Mouse (Mus musculus) heart, adult 2 months (tissue): ENCODE results near the gene Zfpm1. TPM values are rescaled to one million over a fixed set of nuclear protein-coding genes. Genes with fewer than 3 reads are reported as not detected.
A peak's percentile ranks its signal among the peaks of the same experiment; 100 is the strongest.

Source experiments
- DNase-seq, 2 experiments: peaks; one replicate each; pipeline ENCODE4 v3.0.0; 2021
- H3K27ac ChIP-seq: fragments of 200-600 bp; 2 replicates; pipeline ENCODE4 v1.8.1; 2022
- H3K27me3 ChIP-seq: fragments of 200-500 bp; 2 replicates; pipeline ENCODE4 v1.6.1; 2012; ENCODE audit warnings: mild to moderate bottlenecking, low read length, inconsistent platforms, mixed read lengths; ENCODE audit not compliant: control insufficient read depth, insufficient read depth
- H3K36me3 ChIP-seq: fragments of 200-500 bp; 2 replicates; pipeline ENCODE4 v1.6.1; 2012; ENCODE audit warnings: low read length, inconsistent platforms; ENCODE audit not compliant: control insufficient read depth, insufficient read depth
- H3K4me1 ChIP-seq: fragments of 200-500 bp; 2 replicates; pipeline ENCODE4 v1.6.1; 2011; ENCODE audit warnings: low read length; ENCODE audit not compliant: control insufficient read depth, insufficient read depth
- H3K4me3 ChIP-seq: fragments of 200-600 bp; 2 replicates; pipeline ENCODE4 v1.8.1; 2022
- H3K79me2 ChIP-seq: fragments of 200-500 bp; replicated peaks from 2 replicates; pipeline ENCODE4 v1.6.1; 2012; ENCODE audit warnings: mild to moderate bottlenecking, inconsistent platforms, low read length, moderate library complexity, mixed read lengths; ENCODE audit not compliant: control insufficient read depth, insufficient read depth
- H3K9ac ChIP-seq: fragments of 200-500 bp; 2 replicates; pipeline ENCODE4 v1.6.1; 2012; ENCODE audit warnings: low read depth, mild to moderate bottlenecking, control low read depth, inconsistent platforms, low read length, mixed read lengths
- CTCF ChIP-seq: fragments of 200-600 bp; IDR thresholded peaks from 2 replicates; pipeline ENCODE4 v1.8.1; 2022; ENCODE audit warnings: antibody characterized with exemption, mild to moderate bottlenecking, moderate library complexity
- EP300 ChIP-seq: fragments of 200-500 bp; IDR thresholded peaks from 2 replicates; pipeline ENCODE4 v1.6.1; 2011; ENCODE audit warnings: low read depth, low read length, control low read depth; ENCODE audit not compliant: insufficient read depth
- POLR2A ChIP-seq: fragments of 200-500 bp; IDR thresholded peaks from 2 replicates; pipeline ENCODE4 v1.6.1; 2011; ENCODE audit warnings: mild to moderate bottlenecking, low read depth, low read length, control low read depth; ENCODE audit not compliant: insufficient read depth
- WGBS: fragments of 180-500 bp; shearing (Covaris S2); methylation state at CpG from one replicate; pipeline ENCODE4 v1.1.7; 2018; 5-methylcytosine and 5-hydroxymethylcytosine counted together
- intact Hi-C: fragments of 180-260 bp; cut with DNase I; formaldehyde crosslinking; loops from one replicate; pipeline ENCODE4 v1.15.1; 2025
- polyA plus RNA-seq: library from polyadenylated mRNA; depleted of rRNA; stranded (reverse); fragments of >200 nt; gene quantifications from 2 replicates; pipeline ENCODE4 v1.2.3, GENCODE M21; 2012
- total RNA-seq, 2 experiments: library from RNA; stranded (reverse); gene quantifications; 2 replicates each; pipeline ENCODE4 v1.2.3; 2021

The Zfpm1 gene
- total and polyA plus RNA-seq, 3 experiments, result 20.9 to 24.6 (median 21.2) TPM

GRCm38 (mm10) chr8:122277204-122277995 is 4.5 kb upstream of the Zfpm1 start:
- H3K4me3 ChIP-seq, result no peak overlapping the region
- no peak overlapping the region for H3K9ac ChIP-seq
- no peak for DNase-seq
- no peaks in the 10 kb centered on the region for H3K27me3 ChIP-seq
- H3K27ac ChIP-seq, result no peak overlapping the region; the same call in 1 of the 2 replicates
- peak; percentile 57 for TF ChIP-seq CTCF
- TF ChIP-seq POLR2A, result no peak
- intact Hi-C loops, result no loop called here
- H3K4me1 ChIP-seq, result peaks cover 4% of the 10 kb centered on the region
- no peaks in the 10 kb centered on the region for H3K36me3 ChIP-seq
- no peaks in the 10 kb centered on the region for H3K79me2 ChIP-seq
- WGBS, result 51% methylated on average over 18 of the region's 18 CpGs

GRCm38 (mm10) chr8:122280156-122280555 is 1.8 kb upstream of the Zfpm1 start:
- peaks cover 7% of the 10 kb centered on the region for H3K4me1 ChIP-seq
- H3K36me3 ChIP-seq, result no peaks in the 10 kb centered on the region
- DNase-seq, result no peak
- intact Hi-C loops, result loop anchor here (5.0 kb wide), 1 partner anchor 162 kb away; the partner anchor contains the start of gene Mvd
- H3K79me2 ChIP-seq, result 0 out of 2 replicates have a peak, but pooled peaks cover 2% of the 10 kb centered on the region
- no peaks in the 10 kb centered on the region for H3K27me3 ChIP-seq
- no peak overlapping the region for H3K9ac ChIP-seq
- TF ChIP-seq CTCF (peak; percentile 36), POLR2A (no peak)
- H3K4me3 ChIP-seq, result no peak overlapping the region
- H3K27ac ChIP-seq, result no peak overlapping the region; the same call in 1 of the 2 replicates
- WGBS, result 55% methylated on average over 4 of the region's 4 CpGs

GRCm38 (mm10) chr8:122280588-122281316 is 1.2 kb upstream of the Zfpm1 start:
- no peaks in the 10 kb centered on the region for H3K36me3 ChIP-seq
- 0 out of 2 replicates have a peak, but pooled peaks cover 2% of the 10 kb centered on the region for H3K79me2 ChIP-seq
- H3K27me3 ChIP-seq, result no peaks in the 10 kb centered on the region
- peak overlapping the region; percentile 86 for H3K27ac ChIP-seq
- peak overlapping the region; percentile 42 for H3K4me3 ChIP-seq
- H3K4me1 ChIP-seq, result peaks cover 11% of the 10 kb centered on the region
- DNase-seq, result no peak
- intact Hi-C loops, result loop anchor here (5.0 kb wide), 1 partner anchor 162 kb away; the partner anchor contains the start of gene Mvd
- WGBS, result 17% methylated on average over 20 of the region's 20 CpGs
- no peak for TF ChIP-seq POLR2A
- no peak for TF ChIP-seq CTCF
- no peak for TF ChIP-seq EP300
- H3K9ac ChIP-seq, result peak overlapping the region; percentile 25

- under 1% methylated on average over 47 of the region's 47 CpGs for WGBS
- 0 out of 2 replicates have a peak, but pooled peaks cover 2% of the 10 kb centered on the region for H3K79me2 ChIP-seq
- peak overlapping the region; percentile 86 for H3K27ac ChIP-seq
- 0 out of 2 replicates have a peak, but pooled peaks have one; percentile 8 for TF ChIP-seq EP300
- TF ChIP-seq POLR2A, result peak; percentile 82
- no peak for TF ChIP-seq CTCF
- H3K36me3 ChIP-seq, result no peaks in the 10 kb centered on the region
- DNase-seq, result peak; percentile 100
- peaks cover 11% of the 10 kb centered on the region for H3K4me1 ChIP-seq
- H3K9ac ChIP-seq, result peak overlapping the region; percentile 68
- intact Hi-C loops, result loop anchor here (5.0 kb wide), 1 partner anchor 161 kb away; the partner anchor contains the start of gene Mvd
- peak overlapping the region; percentile 42 for H3K4me3 ChIP-seq
- no peaks in the 10 kb centered on the region for H3K27me3 ChIP-seq
Measured at GRCm38 (mm10) chr8:122281317-122282034, 465 bp upstream of the Zfpm1 start.

- H3K79me2 ChIP-seq, result 0 out of 2 replicates have a peak, but pooled peaks cover 3% of the 10 kb centered on the region
- peak overlapping the region; percentile 70 for H3K9ac ChIP-seq
- H3K27ac ChIP-seq, result peak overlapping the region; percentile 91
- intact Hi-C loops, result loop anchor here (5.0 kb wide), 1 partner anchor 160 kb away; the partner anchor contains the start of gene Mvd
- DNase-seq, result peak; percentile 58 to 65
- H3K4me3 ChIP-seq, result peak overlapping the region; percentile 70
- WGBS, result under 1% methylated on average over 70 of the region's 70 CpGs
- H3K4me1 ChIP-seq, result peaks cover 11% of the 10 kb centered on the region
- H3K36me3 ChIP-seq, result no peaks in the 10 kb centered on the region
- no peak for TF ChIP-seq EP300
- no peak for TF ChIP-seq CTCF
- no peaks in the 10 kb centered on the region for H3K27me3 ChIP-seq
Measured at GRCm38 (mm10) chr8:122282501-122283355, 787 bp downstream of the Zfpm1 start.
